Mouse (Mus musculus) embryonic facial prominence, embryonic 12.5 days (tissue): ENCODE measurements around the gene Ppard. TPM values are rescaled to one million over a fixed set of nuclear protein-coding genes. Genes with fewer than 3 reads are reported as not detected.
A peak's percentile ranks its signal among the peaks of the same experiment; 100 is the strongest.

Experiments used
- ATAC-seq: fragments of 200-750 bp; cut with Nextera tagmentation; 2 replicates; pipeline ENCODE4 v1.8.0; 2017; ENCODE audit not compliant: insufficient number of reproducible peaks, insufficient read depth, low FRiP score, low TSS enrichment
- H3K27ac ChIP-seq: fragments of 300-500 bp; sonication (generic); 2 replicates; pipeline ENCODE4 v1.5.1; 2016; ENCODE audit warnings: mild to moderate bottlenecking
- H3K27me3 ChIP-seq: fragments of 300-500 bp; sonication (generic); 2 replicates; pipeline ENCODE4 v1.6.1; 2016; ENCODE audit warnings: mild to moderate bottlenecking, moderate library complexity
- H3K36me3 ChIP-seq: fragments of 300-500 bp; sonication (generic); 2 replicates; pipeline ENCODE4 v1.6.1; 2016; ENCODE audit warnings: mild to moderate bottlenecking
- H3K4me1 ChIP-seq: fragments of 300-500 bp; sonication (generic); 2 replicates; pipeline ENCODE4 v1.6.1; 2016
- H3K4me2 ChIP-seq: fragments of 300-500 bp; sonication (generic); replicated peaks from 2 replicates; pipeline ENCODE4 v1.6.1; 2016; ENCODE audit warnings: mild to moderate bottlenecking, moderate library complexity
- H3K4me3 ChIP-seq: fragments of 300-500 bp; sonication (generic); 2 replicates; pipeline ENCODE4 v1.5.1; 2016; ENCODE audit warnings: mild to moderate bottlenecking
- H3K9ac ChIP-seq: fragments of 300-500 bp; sonication (generic); 2 replicates; pipeline ENCODE4 v1.6.1; 2016; ENCODE audit warnings: mild to moderate bottlenecking, moderate library complexity
- H3K9me3 ChIP-seq: fragments of 300-500 bp; sonication (generic); 2 replicates; pipeline ENCODE4 v1.6.1; 2016; ENCODE audit warnings: mild to moderate bottlenecking, moderate library complexity
- WGBS: fragments of 180-500 bp; shearing (Covaris S2); methylation state at CpG from one replicate; pipeline ENCODE4 v1.1.7; 2016; 5-methylcytosine and 5-hydroxymethylcytosine counted together
- polyA plus RNA-seq: library from polyadenylated mRNA; unstranded; fragments of >200 nt; fragmentation: Nextera tagmentation; extraction: Ambion mirVana; gene quantifications from 2 replicates; pipeline ENCODE4 v1.2.1, GENCODE M21; 2016

Ppard gene
- polyA plus RNA-seq, 1 experiment from 2014 or later = 2.5 TPM

DNA sequence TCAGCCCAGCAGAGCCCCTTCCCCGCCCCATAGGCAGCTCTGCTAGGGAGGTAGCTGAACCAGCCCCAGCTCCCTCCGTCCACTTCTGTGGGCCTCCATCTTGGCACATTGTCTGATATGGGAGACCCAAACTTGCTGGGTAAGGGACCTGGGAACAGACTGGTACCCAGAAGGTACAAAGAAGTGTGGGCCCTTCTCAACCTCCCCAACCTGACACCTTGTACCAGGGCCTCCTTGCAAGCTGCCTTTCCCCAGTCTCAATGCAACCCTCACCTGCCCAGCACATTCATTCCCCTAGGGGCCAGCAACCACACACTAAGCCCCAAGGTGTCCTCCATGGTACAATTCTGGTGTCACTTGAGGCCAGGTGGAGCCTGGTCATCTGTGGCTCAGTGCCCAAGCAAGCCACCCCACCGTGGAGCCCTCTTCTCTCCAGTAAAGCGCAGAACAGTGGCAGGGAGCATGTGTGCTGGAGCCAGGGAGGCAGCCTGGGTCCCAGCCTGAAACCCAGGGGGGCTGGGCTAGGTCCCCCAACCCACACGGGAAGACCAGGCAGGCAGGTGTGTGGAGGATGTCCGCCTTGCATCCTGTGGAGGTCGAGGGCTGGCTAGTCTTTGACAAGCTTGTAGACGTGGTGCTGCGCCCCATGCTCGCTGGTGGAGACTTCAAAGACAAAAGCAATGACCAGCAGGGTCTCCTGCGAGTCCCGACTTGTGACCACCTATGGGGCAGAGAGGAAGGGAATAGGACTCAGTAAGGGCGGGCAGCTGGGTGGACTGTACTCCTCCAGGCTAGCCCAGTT is 99.8 kb downstream of the Ppard start:
- WGBS = 47% methylated on average over 12 of the region's 13 CpGs
- Histone ChIP-seq H3K36me3 (peaks cover 64% of the 10 kb centered on the region), H3K27ac (peak overlapping the region; percentile 67), H3K4me2 (0 out of 2 replicates have a peak overlapping the region, but pooled peaks have one; percentile 5), H3K9me3 (no peaks in the 10 kb centered on the region), H3K9ac (0 out of 2 replicates have a peak overlapping the region, but pooled peaks have one; percentile 19), H3K4me3 (no peak overlapping the region), H3K4me1 (peaks cover 48% of the 10 kb centered on the region), H3K27me3 (no peaks in the 10 kb centered on the region)
- no peak for ATAC-seq

- Histone ChIP-seq H3K36me3 (peaks cover 71% of the 10 kb centered on the region), H3K27ac (peak overlapping the region; percentile 67), H3K4me1 (peaks cover 41% of the 10 kb centered on the region), H3K9ac (peak overlapping the region; percentile 9; the same call in 1 of the 2 replicates), H3K4me2 (no peak overlapping the region), H3K9me3 (no peaks in the 10 kb centered on the region), H3K4me3 (no peak overlapping the region), H3K27me3 (no peaks in the 10 kb centered on the region)
- 60% methylated on average over 31 of the region's 31 CpGs for WGBS
- 0 out of 2 replicates have a peak, but pooled peaks have one; percentile 3 for ATAC-seq
Observed at GRCm38 (mm10) chr17:28332915-28333546, 100.5 kb downstream of the Ppard start.

DNA sequence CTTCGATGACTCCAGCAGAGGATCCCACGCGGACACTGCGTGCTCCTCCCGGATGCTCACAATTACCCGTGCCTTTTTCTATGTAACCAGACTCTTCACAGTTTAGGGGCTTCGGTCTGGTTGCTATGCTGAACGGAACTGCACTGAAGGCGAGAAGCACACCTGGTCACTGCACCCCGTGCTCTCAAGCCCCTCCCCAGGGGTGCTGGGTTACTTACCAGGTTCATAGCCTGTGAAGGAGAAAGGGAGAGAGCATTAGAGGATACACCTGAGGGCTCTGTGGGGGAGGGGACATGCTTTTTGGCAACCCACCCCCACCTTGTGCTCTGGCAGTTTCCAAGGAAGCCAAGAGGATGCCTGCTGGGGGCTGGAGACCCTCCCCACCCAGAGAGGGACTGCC is 102.8 kb downstream of the Ppard start:
- WGBS = 73% methylated on average over 10 of the region's 10 CpGs
- Histone ChIP-seq H3K9ac (no peak overlapping the region), H3K27me3 (no peaks in the 10 kb centered on the region), H3K4me2 (no peak overlapping the region; the same call in 1 of the 2 replicates), H3K4me1 (peaks cover 32% of the 10 kb centered on the region), H3K9me3 (no peaks in the 10 kb centered on the region), H3K36me3 (peaks cover 79% of the 10 kb centered on the region), H3K27ac (no peak overlapping the region), H3K4me3 (no peak overlapping the region)
- no peak for ATAC-seq

DNA sequence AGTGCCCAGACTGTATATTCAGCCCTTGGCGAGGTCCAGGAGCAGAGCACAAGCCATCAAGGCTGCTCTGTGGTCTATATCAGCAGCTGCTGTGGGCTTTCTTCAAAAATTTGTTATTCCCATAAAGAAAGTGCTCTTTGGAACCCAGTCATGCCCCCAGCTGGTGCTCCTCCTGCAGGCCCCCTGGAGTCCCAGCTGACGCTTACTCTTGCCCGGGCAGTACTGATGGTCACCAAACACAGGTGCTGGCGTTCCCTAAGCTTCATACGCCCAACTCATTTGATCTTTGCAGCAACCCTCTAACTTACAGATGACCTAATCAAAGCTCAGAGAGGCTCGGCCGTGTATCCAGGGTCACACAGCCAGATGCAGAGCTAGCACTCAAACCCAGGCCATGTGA is 105.0 kb downstream of the Ppard start:
- Histone ChIP-seq H3K4me3 (no peak overlapping the region), H3K9me3 (no peaks in the 10 kb centered on the region), H3K27ac (no peak overlapping the region), H3K27me3 (no peaks in the 10 kb centered on the region), H3K9ac (no peak overlapping the region), H3K4me1 (peaks cover 42% of the 10 kb centered on the region), H3K36me3 (peaks cover 69% of the 10 kb centered on the region), H3K4me2 (no peak overlapping the region)
- no peak for ATAC-seq
- 91% methylated on average over 7 of the region's 7 CpGs for WGBS

GRCm38 (mm10) chr17:28340578-28340977 is 108.1 kb downstream of the Ppard start:
- Histone ChIP-seq H3K9ac (peak overlapping the region; percentile 37; the same call in 1 of the 2 replicates), H3K4me3 (0 out of 2 replicates have a peak overlapping the region, but pooled peaks have one; percentile 13), H3K27ac (peak overlapping the region; percentile 61), H3K9me3 (no peaks in the 10 kb centered on the region), H3K36me3 (peaks cover 45% of the 10 kb centered on the region), H3K27me3 (no peaks in the 10 kb centered on the region), H3K4me2 (peak overlapping the region; percentile 35; the same call in 1 of the 2 replicates), H3K4me1 (peaks cover 46% of the 10 kb centered on the region)
- 69% methylated on average over 7 of the region's 7 CpGs for WGBS
- 0 out of 2 replicates have a peak, but pooled peaks have one; percentile 1 for ATAC-seq

- Histone ChIP-seq H3K27me3 (no peaks in the 10 kb centered on the region), H3K9me3 (no peaks in the 10 kb centered on the region), H3K4me1 (peaks cover 51% of the 10 kb centered on the region), H3K4me2 (peak overlapping the region; percentile 35), H3K9ac (peak overlapping the region; percentile 37), H3K4me3 (peak overlapping the region; percentile 19), H3K27ac (peak overlapping the region; percentile 61), H3K36me3 (peaks cover 40% of the 10 kb centered on the region)
- WGBS = 14% methylated on average over 26 of the region's 26 CpGs
- peak; percentile 57; the same call in 1 of the 2 replicates for ATAC-seq
Observed at GRCm38 (mm10) chr17:28341091-28341490, 108.6 kb downstream of the Ppard start.

GRCm38 (mm10) chr17:28344050-28344607 is 111.6 kb downstream of the Ppard start:
- Histone ChIP-seq H3K4me1 (peaks cover 80% of the 10 kb centered on the region), H3K9me3 (no peaks in the 10 kb centered on the region), H3K4me2 (0 out of 2 replicates have a peak overlapping the region, but pooled peaks have one; percentile 2)

DNA sequence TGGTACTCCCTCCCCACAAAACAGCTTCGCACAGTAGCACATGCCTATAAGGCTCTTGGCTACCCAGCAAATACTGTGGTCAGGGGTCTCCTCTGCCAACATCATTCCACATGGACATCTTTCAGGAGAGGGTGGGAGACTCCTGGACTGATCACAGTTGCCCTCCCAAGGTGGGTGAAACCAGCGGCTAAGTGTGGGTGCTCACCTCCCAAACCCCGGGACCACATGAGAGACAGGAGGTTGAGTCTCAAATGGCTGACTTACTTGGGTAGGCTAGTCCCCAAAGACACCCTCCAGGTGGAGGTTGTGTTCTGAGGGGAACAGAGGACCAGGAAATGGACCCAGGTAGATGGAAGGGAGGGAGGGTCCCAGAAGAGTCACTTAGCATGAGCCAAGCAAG is 112.2 kb downstream of the Ppard start:
- Histone ChIP-seq H3K9me3 (no peaks in the 10 kb centered on the region), H3K27ac (peak overlapping the region; percentile 91), H3K4me2 (peak overlapping the region; percentile 50), H3K36me3 (peaks cover 13% of the 10 kb centered on the region), H3K4me1 (peaks cover 82% of the 10 kb centered on the region), H3K9ac (0 out of 2 replicates have a peak overlapping the region, but pooled peaks have one; percentile 15), H3K27me3 (no peaks in the 10 kb centered on the region), H3K4me3 (no peak overlapping the region)
- 50% methylated on average over 3 of the region's 3 CpGs for WGBS
- ATAC-seq = no peak

More at GRCm38 (mm10) chr17:28344050-28344607, 111.6 kb downstream of the Ppard start:
- Histone ChIP-seq H3K27me3 (no peaks in the 10 kb centered on the region), H3K4me3 (no peak overlapping the region), H3K36me3 (peaks cover 15% of the 10 kb centered on the region), H3K9ac (peak overlapping the region; percentile 15; the same call in 1 of the 2 replicates), H3K27ac (peak overlapping the region; percentile 32; the same call in 1 of the 2 replicates)
- 26% methylated on average over 4 of the region's 4 CpGs for WGBS
- no peak for ATAC-seq

GRCm38 (mm10) chr17:28345271-28345721 is 112.8 kb downstream of the Ppard start:
- ATAC-seq = no peak
- Histone ChIP-seq H3K9me3 (no peaks in the 10 kb centered on the region), H3K4me2 (peak overlapping the region; percentile 50), H3K4me1 (peaks cover 82% of the 10 kb centered on the region), H3K4me3 (0 out of 2 replicates have a peak overlapping the region, but pooled peaks have one; percentile 13), H3K27ac (peak overlapping the region; percentile 91), H3K36me3 (peaks cover 7% of the 10 kb centered on the region), H3K9ac (peak overlapping the region; percentile 49), H3K27me3 (no peaks in the 10 kb centered on the region)
- 7% methylated on average over 8 of the region's 8 CpGs for WGBS

- H3K9me3 ChIP-seq = no peaks in the 10 kb centered on the region
- 0 out of 2 replicates have a peak overlapping the region, but pooled peaks have one; percentile 13 for H3K4me3 ChIP-seq
- H3K9ac ChIP-seq = peak overlapping the region; percentile 49; the same call in 1 of the 2 replicates
- H3K4me1 ChIP-seq = peaks cover 76% of the 10 kb centered on the region
- H3K27me3 ChIP-seq = no peaks in the 10 kb centered on the region
- peak overlapping the region; percentile 91 for H3K27ac ChIP-seq
- ATAC-seq = peak; percentile 8; the same call in 1 of the 2 replicates
- peak overlapping the region; percentile 50 for H3K4me2 ChIP-seq
- WGBS = 4% methylated on average over 10 of the region's 10 CpGs
- peaks cover under 1% of the 10 kb centered on the region; the same call in 1 of the 2 replicates for H3K36me3 ChIP-seq
Observed at GRCm38 (mm10) chr17:28345882-28346281, 113.4 kb downstream of the Ppard start.

DNA sequence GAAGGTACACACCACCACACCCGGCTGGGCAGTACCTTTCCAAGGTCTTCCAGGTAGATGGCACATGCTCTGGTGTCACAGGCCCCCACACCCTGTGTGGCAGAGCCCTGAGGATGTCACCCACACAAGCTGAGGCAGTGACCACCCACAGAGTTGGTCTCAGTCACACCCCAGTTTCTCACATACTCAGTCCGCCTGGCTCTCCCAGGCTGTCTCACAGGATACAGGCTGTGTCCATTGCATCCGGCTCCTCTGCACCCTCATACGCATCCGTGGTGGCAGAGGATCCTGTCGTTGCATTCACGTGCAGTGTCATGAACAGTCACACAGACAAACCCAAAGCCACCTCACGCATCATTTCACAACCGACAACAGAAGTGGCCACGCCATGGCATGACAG is 114.8 kb downstream of the Ppard start:
- no peak for ATAC-seq
- H3K9me3 ChIP-seq = no peaks in the 10 kb centered on the region
- H3K4me3 ChIP-seq = no peak overlapping the region
- H3K9ac ChIP-seq = 0 out of 2 replicates have a peak overlapping the region, but pooled peaks have one; percentile 95
- H3K27me3 ChIP-seq = no peaks in the 10 kb centered on the region
- 78% methylated on average over 10 of the region's 10 CpGs for WGBS
- no peaks in the 10 kb centered on the region for H3K36me3 ChIP-seq
- H3K27ac ChIP-seq = peak overlapping the region; percentile 46; the same call in 1 of the 2 replicates
- H3K4me2 ChIP-seq = peak overlapping the region; percentile 87; the same call in 1 of the 2 replicates
- peaks cover 71% of the 10 kb centered on the region for H3K4me1 ChIP-seq
